Mouse (Mus musculus) layer of hippocampus, adult 18-20 months (tissue): ENCODE measurements around the gene Mgrn1. TPM values are rescaled to one million over a fixed set of nuclear protein-coding genes. Genes with fewer than 3 reads are reported as not detected.

Experiments used
- DNase-seq, 2 experiments: peaks; one replicate each; pipeline ENCODE4 v3.0.0; 2022; ENCODE audit warnings: low spot score in 2 of 2
- total RNA-seq, 2 experiments: library from RNA; stranded (reverse); gene quantifications; 2 replicates each; pipeline ENCODE4 v1.2.3; 2021

The Mgrn1 gene
- total RNA-seq, 2 experiments from 2014 or later = 214 to 215 TPM

GRCm38 (mm10) chr16:4978275-4979051 lies 92.4 kb downstream of the Mgrn1 start:
- DNase-seq = peak in 1 of 2 experiments; percentile 65

- peak in 1 of 2 experiments; percentile 53 for DNase-seq
Measured at GRCm38 (mm10) chr16:4979755-4980380, 93.8 kb downstream of the Mgrn1 start.

- DNase-seq = no peak
Measured at GRCm38 (mm10) chr16:4984717-4985116, 98.7 kb downstream of the Mgrn1 start.

Other genes with a start within 250 kb of the Mgrn1 start
- gene Vasn, start 246.3 kb upstream of the Mgrn1 start, total RNA-seq = 1 to 10 TPM; 4.5 to 5.3 TPM
- 10 to 100 TPM; 66.1 to 66.9 TPM for gene Dnaja3, start 246.3 kb upstream of the Mgrn1 start, total RNA-seq
- 10 to 100 TPM; 79.0 to 95.7 TPM for gene Coro7, start 206.5 kb upstream of the Mgrn1 start, total RNA-seq
- 10 to 100 TPM; 17.7 to 18.0 TPM for gene Nmral1, start 166.9 kb upstream of the Mgrn1 start, total RNA-seq
- gene Hmox2, start 159.9 kb upstream of the Mgrn1 start, total RNA-seq = 100 to 1,000 TPM in 1 of 2 experiments, 10 to 100 TPM in 1; 94.2 to 105 TPM
- 100 to 1,000 TPM; 241 to 246 TPM for gene Cdip1, start 96.0 kb upstream of the Mgrn1 start, total RNA-seq
- not detected for gene 4930562C15Rik, start 50.8 kb upstream of the Mgrn1 start, total RNA-seq
- gene Ubald1, start 5.9 kb upstream of the Mgrn1 start, total RNA-seq = 10 to 100 TPM; 96.1 to 98.1 TPM
- gene Nudt16l1, start 52.5 kb downstream of the Mgrn1 start, total RNA-seq = 10 to 100 TPM; 73.0 to 78.3 TPM
- 10 to 100 TPM; 70.2 to 71.8 TPM for gene Anks3, start 78.0 kb downstream of the Mgrn1 start, total RNA-seq
- gene Sept12, start 111.6 kb downstream of the Mgrn1 start, total RNA-seq = not detected
- not detected for gene Smim22, start 121.0 kb downstream of the Mgrn1 start, total RNA-seq
- gene Rogdi, start 127.3 kb downstream of the Mgrn1 start, total RNA-seq = 100 to 1,000 TPM; 348 to 357 TPM
- gene Glyr1, start 163.6 kb downstream of the Mgrn1 start, total RNA-seq = 100 to 1,000 TPM; 139 to 143 TPM
- gene Ubn1, start 163.8 kb downstream of the Mgrn1 start, total RNA-seq = 10 to 100 TPM; 43.3 to 43.7 TPM
- gene Ppl, start 246.2 kb downstream of the Mgrn1 start, total RNA-seq = 1 to 10 TPM; 3.3 to 4.1 TPM